Mouse (Mus musculus) spleen, postnatal 10 days (tissue): ENCODE measurements around the gene Dusp7.
A peak's percentile ranks its signal among the peaks of the same experiment; 100 is the strongest.

Experiments
- DNase-seq, 2 experiments: peaks; one replicate each; pipeline ENCODE4 v3.0.0; 2021 to 2022; ENCODE audit warnings: low spot score in 2 of 2

The Dusp7 gene

DNA sequence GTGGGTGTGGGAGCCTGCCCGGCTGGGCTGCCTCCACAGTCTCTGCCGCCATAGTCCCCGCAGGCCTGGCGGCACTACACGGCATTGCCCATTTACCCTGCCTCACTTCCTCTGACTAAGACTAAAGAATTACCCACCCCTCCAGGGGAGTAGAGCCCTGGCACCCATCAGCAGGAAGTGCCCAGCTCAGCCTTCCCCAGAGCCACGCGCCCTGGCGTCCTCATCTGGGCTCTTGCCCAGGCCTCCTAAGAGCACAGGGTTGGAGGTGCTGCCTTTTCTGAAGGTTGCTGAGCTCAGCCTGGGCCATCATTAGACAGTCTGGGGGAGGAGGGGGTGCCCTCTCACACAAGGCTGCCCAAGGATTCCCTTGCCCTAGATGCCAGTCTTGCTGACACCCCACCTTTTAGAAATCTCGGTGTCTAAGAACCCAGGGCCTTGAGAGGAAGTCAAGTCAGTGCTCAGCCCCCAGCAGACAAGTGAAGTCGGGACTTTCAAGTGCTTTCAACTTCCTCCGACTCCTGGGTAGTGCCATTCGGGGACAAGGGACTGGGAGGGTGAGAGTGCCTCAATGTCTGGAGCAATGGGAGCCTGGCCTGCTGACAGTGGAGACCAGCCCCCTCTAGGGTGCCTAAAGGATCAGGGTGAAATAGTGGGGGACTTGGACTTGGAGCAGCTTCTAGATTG, 17.9 kb downstream of the Dusp7 start:
- DNase-seq, result no peak

- DNase-seq, result no peak
Measured at GRCm38 (mm10) chr9:106392828-106393527, 24.5 kb downstream of the Dusp7 start.

DNA sequence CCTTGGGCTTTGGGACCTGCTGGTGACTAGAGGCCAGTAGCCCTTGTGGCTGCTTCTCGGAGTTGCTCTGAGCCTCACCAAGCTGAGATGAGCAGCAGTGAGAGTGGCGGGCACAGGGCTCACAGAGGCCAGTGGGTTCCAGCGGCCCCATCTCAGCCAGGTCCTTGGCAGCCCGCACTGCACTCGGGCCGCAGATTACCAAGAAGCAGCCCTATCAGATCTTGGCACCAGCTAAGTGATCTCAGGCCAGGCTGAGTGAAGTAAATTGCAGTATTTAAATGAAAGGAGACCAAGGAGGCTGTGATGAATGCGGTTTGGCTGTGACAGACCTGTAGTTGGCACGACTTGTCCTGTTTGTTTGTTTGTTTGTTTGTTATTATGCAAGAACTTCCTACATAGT, 25.1 kb downstream of the Dusp7 start:
- no peak for DNase-seq

- DNase-seq, result no peak
Measured at GRCm38 (mm10) chr9:106394649-106395602, 26.5 kb downstream of the Dusp7 start.

GRCm38 (mm10) chr9:106397733-106398132, 29.3 kb downstream of the Dusp7 start:
- peak in 1 of 2 experiments; percentile 47 for DNase-seq

DNA sequence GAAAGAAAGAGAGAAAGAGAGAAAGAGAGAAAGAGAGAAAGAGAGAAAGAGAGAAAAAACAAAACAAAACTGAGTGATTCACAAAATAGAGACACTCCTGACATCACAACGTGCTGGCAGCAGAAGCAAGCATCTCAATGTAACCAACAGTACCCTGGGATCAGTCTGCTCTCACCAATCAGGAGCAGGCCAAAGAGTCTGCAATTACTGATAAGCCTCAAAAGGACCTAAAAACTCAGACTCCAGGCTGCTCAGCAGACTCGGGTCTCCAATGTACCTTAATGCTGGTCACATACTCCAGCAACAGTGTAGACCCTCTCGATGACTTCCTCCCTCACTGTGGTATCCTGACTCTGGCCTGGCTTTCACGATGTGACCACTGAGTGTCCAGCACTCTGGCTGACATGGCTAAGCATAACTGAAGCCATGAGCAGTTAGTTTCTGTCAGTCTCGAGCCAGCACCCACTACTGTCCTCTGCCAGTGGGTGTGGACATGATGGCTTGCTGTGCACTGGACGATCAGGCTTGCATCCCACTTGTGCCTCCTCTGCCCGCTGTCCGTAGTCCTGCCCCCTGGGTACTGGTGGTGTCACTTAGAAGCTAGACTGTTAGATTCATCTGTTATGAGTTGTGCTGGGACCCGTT, 30.4 kb downstream of the Dusp7 start:
- peak; percentile 65 to 68 for DNase-seq

DNA sequence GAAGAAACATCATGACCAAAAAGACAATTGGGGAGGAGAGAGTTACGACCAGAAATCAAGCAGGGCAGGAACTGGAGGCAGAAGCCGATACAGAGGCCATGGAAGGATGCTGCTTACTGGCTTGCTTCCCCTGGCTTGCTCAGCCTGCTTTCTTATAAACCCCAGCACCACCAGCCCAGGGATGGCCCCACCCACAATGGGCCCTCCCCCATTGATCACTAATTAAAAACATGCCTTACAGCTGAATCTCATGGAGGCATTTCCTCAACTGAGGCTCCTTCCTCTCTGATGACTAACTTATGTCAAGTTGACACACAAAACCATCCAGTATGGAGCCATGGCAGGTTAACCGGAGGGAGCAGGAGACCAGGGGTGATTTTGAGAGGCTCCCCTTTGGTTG, 31.4 kb downstream of the Dusp7 start:
- no peak for DNase-seq

DNA sequence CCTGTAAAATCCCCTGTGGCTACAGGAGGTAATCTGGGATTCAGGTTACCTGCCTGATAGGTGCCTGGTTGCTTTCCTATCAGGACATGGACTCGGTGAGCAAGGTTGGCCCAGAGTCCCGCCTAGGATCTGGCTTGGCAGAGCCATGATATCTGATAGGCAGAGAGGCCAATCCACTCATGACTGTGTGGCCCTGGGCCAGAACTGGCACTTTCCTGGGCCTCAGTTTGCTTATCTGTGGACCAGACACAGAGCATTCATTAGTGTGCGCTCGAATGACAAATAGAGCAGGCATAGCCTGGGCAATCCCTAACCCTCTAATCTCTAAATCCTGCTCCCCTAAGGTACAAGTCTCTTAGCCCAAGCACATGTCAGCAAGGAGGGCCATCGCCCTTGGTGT, 33.7 kb downstream of the Dusp7 start:
- DNase-seq, result peak in 1 of 2 experiments; percentile 50

GRCm38 (mm10) chr9:106402607-106403375, 34.4 kb downstream of the Dusp7 start:
- no peak for DNase-seq

GRCm38 (mm10) chr9:106405275-106405674, 36.8 kb downstream of the Dusp7 start:
- no peak for DNase-seq

DNA sequence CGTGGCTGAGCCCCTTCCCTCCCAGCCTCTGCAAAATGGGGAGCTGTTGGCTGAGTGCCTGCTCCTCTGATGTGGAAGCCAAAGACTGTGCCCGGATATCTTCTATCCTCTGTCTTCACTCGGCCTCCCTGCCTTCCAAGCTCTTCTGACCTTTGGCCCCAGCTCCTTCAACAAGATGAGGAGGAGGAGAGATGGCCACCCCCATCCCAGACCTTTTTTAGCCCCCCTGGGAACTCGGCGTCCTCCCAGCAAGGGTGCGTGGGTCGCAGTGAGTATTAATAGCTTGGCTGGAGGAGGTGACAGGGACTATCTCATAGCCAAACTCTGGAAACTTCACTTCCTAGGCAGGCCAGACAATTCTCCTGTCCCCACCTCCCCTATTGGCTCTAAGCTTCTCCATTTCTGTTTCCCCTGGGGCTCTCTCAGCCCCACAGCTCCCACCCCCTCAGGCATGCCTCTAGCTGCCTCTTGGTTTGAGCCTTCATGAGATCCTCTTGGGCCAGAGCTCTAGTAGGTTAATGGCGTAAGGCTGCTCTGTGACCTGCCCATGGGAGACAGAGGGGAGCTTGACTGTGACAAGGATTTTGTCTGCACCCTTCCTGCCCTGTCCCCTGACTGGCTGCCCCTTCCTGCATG, 38.1 kb downstream of the Dusp7 start:
- no peak for DNase-seq

DNA sequence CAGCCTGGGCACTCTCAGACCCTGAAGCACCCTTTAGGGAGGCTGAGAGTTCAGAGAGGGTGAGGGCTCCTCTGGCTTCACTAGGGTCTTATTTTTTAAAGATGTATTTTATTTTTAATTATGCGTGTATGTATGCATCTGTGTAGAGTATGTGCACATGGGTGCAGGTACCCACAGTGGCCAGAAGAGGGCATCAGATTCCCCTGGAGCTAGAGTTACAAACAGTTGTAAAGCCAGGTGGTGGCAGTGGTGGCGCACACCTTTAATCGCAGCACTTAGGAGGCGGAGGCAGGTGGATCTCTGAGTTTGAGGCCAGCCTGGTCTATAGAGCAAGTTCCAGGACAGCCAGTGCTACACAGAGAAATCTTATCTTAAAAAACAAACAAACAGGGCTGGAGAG, 40.7 kb downstream of the Dusp7 start:
- DNase-seq, result no peak

DNA sequence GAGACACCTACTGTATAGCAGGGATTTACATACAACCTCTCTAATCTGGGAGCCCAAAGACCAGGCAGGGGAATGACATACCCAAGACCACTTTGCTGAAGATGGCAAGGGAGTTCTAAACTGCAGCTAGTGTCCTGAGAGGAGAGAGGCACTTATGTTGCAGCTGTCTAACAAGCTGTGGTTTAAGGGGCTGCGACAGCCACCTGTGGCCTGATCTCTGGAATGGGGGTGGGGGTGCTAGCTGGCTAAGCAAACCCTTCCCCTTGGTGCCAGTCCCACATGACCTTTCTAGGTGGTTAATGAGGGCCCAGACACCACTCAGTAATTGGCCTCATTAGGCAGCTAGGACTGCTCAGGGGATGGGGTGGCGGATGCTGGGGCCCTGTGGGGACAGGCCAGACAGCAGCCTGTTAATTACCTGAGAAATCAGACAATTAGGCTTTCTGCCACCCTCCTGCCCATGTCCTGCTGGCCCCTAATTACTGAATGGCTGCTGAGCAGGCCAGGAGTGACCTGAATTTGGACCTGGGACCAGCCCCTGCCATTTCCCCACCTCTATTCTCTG, 41.7 kb downstream of the Dusp7 start:
- no peak for DNase-seq

DNA sequence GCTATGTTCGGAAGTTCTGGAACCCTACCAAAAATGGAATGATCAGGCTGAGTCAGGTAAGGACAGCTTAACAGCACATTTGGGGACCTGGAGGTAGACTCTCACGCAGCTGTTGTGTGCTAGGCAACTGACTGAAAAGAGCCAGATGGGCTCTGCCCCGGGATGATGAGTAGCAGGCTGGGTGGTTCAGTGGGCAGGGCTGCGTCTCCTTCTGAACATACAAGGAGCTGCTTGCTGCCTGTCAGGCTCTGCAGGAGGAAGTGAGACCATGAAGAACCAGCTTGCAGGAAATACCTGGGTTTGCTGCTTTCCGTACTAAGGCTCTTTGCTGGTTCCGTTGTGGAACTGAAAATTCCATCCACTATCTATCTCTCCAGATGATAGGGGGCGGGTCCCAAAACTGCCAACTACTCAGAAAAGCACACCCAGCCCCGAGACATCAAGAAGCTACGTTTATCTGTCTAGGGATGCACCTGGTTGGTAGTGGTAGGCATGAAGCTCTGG, 42.7 kb downstream of the Dusp7 start:
- peak in 1 of 2 experiments; percentile 60 for DNase-seq

DNA sequence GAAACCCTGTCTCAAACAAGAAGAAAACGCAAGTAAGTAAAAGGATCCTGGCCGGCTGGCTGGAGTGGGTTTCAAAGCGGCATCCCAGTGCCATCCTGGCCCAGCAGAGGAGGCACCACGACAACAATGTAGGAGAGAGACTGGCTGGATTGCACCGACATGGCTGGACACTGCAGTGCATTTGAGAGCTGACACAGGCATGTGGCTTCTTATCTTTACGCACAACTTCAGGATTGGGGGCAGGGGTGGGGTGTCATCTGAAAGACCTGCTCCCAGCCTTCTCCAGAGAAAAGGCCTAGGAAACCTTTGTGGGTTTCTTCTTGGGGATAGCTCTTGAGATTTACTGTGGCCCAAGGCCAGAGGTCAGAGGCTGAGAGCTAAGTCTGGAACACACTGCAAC, 43.3 kb downstream of the Dusp7 start:
- DNase-seq, result no peak

DNA sequence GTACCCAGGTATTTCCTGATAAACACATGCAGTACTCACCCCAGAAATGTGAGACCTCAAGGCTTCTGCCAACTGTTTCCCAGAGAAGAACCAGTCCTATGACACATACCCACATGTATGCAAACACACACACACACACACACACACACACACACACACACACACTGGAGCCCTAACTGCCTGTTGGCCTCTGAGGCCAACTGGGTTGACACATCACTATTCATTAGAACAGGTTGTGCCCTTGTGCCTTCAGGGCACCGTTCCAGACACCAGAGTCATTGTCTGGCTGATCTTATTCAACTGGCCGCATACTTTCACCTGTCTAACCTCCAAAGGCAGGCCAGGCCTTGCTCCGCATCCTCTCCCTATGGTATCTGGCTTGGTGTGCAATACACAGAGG, 43.8 kb downstream of the Dusp7 start:
- DNase-seq, result no peak

DNA sequence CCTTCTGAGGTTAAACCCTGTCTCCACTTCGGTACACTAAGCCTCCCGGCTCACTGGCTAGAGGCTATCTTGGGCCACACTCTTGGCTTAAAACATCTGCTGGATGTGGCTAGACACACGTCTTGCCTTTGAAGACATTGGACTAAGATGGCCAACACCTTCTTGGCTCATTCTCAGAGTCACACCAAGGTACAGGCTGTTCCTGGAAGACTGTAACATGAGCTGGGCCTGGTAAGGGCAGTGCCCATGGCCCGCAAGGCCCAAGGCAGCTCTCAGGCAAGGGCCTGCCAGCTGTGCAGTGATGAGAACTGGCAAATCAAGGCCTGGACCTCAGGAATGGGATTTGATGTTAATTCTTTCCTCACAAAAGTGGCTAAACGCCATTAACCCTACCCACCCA, 45.2 kb downstream of the Dusp7 start:
- no peak for DNase-seq

- no peak for DNase-seq
Measured at GRCm38 (mm10) chr9:106416826-106417225, 48.4 kb downstream of the Dusp7 start.

DNA sequence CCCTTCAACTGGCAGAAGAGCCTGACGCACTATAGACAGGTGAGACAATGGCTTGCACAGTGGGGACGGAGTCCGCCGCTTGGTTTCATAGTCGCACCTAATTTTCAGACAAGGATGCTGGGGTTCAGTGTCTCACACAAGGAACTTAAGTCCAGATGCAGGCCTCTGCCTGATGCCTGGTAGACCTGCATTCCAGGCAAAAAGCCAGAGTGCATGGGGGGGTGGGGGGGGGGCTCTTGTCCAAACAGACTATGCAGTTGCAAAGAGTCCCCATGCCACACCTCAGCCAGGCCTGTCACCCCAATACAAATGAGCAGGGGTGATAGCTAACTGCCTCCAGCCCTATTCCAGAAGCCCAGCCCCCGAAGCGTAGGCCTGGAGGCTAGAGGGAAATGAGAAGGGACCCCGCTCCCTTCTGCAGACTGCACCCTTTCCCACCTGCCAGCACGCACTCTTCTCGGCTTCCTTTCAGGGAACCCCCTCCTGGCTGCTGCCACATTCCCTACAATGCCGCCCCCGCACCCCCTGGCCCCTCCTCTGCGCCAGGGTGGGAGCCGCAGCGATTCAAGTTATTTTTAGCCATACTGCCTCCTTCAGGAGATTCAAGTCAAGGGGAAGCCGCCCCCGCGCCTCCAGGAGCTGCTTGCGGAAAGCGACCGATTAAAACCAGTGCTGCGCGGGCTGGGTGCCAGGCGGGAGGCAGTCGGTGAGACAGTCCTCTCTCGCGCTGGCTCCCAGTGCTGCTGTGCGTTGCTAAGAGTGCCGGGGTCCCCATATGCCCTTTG, 49.6 kb downstream of the Dusp7 start:
- peak in 1 of 2 experiments; percentile 52 for DNase-seq
